Mouse (Mus musculus): ENCODE measurements around the gene Ampd3.

Gene Ampd3

DNA sequence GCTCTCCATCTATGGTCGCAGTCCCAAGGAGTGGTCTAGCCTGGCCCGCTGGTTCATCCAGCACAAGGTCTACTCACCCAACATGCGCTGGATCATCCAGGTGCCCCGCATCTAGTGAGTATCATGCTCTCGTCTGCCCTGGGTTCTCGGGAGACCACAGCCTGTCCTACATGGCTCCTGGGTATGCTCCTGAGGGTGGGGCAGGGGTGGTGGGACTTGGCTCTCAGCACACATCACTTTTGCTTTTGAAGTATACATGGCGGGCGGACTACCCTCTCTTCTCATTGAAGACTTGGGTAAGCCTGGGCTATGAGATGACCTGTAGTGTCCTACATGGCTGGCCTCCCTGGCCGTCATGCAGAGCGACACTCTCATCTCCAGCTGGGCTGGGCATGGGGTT is 35.1 kb downstream of the Ampd3 start:
- no peak for DNase-seq

DNA sequence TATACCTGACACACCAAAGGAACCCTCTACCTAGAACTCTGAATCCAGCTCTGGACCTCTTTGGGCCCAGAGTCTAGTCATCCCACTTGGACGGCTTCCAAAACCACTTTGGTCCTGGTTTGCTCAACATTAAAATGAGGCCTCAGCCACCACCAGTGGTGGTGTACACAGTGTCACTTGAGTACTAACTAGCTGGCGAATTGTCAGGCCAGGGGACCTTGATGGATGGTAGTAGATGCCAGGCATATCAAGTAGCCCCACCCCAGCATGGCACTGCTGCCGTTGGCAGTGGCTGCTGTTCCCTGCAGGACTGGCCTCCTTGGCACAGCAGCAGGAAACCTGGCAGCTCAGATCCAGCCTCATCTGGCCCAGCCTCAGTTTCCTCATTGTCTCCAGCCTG is 36.3 kb downstream of the Ampd3 start:
- DNase-seq, result peak; percentile 27

DNA sequence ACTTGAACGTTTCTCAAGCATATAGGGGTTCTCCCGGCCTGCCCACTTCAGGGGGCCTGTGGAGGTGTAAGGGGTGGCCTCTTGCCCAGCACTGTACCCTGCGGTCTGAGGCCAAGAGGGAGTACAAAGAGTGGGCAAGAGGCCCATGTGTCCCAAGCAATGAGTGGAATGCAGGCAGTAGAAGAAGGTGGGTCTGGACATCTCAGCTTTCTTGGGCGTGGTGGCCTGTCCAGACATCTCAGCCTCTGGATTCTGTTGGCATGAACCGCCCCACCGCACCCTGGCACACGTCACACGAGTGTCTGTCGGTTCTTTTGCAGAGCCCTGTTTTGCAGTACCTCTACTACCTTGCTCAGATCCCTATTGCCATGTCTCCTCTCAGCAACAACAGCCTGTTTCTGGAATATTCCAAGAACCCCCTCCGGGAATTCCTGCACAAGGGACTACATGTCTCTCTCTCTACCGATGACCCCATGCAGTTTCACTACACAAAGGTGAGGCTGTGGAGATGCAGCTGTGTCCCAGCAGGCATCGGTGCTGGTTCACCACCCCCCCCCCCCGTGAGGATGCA is 39.5 kb downstream of the Ampd3 start:
- peak; percentile 17 for DNase-seq

DNA sequence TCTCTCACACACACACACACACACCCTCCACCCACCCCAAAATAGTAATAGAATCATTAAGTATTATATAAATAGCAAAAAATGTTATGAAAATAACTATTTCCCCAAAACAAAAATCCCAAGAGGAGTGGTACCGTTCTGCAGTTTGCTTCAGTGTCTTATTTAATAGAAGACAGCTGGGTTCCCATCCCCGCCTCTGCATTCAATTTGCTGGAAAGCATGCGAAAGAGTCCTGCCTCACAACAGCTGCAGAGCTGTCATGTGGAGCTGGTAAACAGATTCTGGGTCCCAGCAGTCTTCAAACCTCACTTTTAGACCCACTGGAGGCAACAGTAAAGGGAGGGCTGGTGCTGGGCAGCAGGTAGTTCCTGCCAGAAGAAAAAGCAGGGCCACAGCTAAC is 41.0 kb downstream of the Ampd3 start:
- DNase-seq, result peak; percentile 55

DNA sequence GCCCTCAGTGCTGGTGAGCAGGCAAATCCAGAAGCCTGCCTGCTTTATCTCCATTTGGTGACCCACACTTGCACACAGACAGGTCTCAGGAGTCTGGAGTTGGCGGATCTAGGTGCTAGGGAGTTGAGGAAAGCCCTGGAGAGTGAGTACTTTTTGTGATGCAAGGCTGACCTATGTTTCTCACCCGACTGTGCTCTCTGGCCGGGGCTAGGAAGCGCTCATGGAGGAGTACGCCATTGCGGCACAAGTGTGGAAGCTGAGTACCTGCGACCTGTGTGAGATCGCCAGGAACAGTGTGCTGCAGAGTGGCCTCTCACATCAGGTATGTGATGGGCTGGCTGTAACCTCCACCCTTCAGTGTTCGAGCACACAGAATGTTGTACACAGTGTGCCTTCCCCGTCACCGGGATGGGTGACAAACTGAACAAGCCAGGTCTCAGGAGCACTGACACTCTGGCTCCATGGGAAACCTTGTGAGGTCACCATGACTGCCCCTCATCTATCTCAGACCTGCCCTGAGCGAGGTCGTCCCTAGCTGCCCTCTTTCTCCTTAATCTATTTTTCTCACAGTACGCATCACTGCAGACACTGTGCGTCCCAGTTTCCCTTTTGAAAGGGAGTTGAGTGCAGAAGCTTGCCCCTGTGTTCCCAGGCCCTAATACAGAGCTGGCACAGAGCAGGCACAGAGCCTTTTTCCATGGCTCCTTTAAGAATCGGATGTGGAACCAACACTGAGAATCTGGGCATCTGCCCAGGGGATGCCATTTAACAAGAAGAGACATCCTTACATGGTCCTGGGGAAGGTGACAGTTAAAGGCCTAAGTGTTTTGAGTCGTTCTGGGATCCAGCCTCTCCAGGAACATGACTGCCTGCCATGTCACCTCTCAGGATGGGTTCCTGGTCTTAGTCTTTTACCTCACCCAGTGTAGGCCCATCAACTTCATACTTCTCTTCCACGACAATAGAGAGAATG is 41.9 kb downstream of the Ampd3 start:
- DNase-seq, result no peak

DNA sequence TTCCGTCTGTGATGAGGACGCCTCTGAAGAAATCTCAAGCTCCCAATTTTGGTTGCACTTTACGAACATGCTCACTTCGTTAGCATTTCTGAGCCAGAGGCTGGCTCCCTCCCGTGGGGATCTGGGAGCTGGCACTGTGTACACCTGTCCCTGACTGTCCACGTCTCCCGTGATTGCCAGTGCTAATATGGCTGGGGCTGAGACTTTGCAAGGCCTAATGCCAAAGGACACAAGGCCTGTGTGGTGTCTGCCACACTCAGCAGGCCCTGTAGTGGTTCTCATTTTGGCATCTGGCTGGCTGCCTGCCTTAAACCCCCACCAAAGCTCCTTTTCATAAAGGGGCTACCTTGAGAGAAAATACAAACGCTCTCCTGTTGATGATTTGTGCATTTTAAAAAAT is 43.0 kb downstream of the Ampd3 start:
- DNase-seq, result no peak

DNA sequence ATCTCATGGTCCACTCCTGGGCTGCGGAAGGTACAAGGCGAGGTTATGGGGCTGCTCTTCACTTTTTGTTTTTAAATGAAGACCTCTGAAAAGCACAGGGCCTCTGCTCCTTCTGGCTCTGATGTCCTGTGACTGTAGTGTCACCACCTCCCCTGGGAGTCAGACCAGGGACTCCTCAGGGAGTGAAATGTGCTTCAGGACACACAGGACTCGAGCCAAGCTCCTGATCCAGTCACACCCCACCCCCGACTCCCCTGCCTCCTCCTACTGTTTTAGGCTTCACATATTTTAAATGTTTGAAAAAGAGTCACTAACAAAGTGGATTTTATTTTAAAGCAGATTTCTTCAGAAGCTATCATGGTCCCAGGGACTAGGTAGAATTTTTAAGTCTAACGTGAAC is 43.5 kb downstream of the Ampd3 start:
- DNase-seq, result no peak

DNA sequence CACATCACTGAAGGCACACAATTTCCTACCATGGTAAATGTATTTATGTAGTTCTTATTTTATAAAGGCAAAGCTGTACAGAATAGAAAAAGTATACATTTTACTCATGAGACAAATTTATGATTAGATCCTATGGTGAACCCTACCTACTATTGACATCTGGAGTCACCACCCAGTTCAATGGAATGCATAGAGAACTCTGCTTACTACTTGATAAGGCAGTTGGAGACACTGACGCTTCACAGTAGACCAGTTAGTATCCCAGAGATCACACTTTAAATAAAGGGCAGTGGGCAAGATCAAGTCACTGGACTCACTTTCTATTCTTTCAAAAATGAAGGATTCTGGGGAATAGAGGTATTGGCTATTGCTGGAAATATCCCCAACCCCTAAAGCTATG is 46.0 kb downstream of the Ampd3 start:
- DNase-seq, result no peak

DNA sequence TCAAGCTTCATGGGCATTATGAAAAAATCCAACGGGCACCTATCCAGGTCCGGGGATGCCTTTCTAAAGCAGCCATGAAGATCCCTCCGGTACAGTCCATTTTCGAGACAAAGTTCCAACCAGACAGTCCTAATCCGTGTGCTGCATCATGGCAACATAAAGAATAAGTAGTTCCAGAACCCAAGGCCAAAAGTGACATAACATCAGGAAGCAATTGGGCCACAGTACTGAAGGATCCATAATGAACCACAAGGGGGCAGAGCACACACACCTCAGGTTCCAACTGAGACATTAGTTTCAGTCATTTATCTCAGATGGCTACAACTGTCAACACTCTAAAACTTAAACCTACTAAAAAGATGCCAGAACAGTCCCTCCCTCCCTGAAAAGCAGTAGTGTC is 48.0 kb downstream of the Ampd3 start:
- DNase-seq, result peak; percentile 69

DNA sequence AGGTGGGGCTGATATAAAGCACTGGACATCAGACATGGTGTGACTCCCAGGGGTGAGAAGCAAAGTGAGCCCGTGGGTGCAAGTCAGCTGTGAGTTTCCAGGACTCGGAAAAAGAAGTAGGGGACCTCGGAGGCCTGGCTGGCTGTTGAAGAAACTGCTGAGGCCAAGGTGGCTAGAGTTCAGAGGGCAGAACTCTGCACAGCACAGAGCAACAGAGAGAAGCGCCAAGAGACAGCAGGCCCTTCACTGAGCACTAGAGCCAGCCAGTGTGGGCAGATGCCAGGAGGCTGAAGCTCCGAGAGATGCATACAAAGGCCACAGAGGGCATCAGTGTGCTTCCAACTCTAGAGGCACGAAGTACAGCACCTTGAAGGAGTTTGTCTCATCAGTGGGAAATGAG is 50.2 kb downstream of the Ampd3 start:
- DNase-seq, result peak; percentile 41

DNA sequence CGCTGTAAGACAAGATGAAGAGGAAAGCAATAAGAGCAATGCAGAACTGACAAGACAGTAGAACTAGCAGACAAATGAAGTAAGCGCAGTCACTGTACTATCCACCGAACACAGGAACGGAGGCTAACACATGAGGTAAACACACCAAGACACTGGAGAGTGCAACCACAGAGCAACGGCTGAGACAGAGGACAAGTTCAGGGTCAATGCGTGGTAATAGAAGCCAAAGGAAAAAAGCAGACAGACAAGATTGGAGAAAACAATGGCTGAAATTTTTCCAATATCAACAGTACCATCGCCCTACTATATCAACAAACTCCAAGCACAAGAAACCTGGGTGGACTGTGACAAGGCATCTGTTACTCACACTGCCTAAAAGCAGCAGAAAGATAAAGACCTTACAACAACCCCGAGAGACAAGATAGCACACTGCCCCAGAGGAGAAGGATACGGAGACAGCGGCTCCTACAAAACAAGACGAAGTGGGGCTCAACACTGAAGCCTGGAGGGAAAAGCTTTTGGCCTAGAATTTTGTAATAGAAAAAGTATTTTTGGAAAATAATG is 50.9 kb downstream of the Ampd3 start:
- DNase-seq, result no peak

DNA sequence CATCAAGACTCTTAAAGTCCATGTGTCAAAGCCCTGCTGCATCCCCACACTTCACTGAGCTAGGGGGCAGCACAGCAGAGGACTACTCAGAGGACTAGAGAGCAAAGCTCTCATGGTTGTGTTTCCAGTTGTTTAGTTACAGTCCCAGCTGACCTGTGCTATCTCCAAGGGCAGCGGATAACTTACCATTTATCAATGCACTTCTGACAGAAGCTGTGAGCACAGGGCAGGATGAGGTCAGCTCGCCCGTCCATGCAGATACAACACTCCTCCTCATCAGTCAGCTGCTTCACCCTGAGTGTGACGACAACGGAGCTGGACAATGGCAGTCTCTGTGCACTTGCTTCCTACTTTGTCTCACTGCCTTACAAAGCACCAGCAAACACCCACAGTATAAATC is 53.1 kb downstream of the Ampd3 start:
- DNase-seq, result peak; percentile 48

DNA sequence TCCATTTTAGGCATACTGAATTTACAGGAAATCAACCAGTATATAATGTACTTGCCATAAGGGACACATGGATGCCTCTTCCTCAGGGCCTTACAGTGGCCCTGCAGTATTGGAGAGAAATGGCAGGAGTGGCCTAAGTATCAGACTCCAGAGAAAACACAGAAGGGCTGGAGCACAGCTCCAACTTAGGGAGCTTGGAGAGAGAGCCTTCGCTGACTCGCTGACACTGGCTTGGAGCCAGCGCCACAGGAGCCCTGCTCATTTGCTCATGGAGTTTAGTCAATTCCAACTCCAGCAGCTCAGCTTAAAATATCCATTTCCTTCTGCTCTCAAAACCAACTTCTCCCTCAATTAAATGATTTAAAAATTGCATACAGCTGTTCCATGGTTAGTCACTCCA is 53.6 kb downstream of the Ampd3 start:
- peak; percentile 72 for DNase-seq

DNA sequence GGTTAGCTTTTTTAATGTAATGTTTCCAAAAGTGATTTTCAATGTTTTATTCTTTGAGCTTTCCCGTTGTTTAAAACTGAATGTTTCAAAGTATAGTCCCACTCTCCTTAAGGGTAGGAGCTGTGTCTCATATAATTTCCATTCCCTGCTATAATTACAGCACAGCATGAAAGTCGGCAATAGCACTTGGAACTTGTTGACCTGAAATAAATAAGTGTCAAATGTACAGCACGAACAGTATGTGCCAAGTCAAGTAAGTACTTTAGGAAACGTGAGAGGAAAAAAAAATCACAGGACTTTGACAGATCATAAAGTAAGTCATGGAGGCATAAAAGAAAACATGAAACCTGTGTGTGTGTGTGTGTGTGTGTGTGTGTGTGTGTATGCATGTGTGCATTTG is 54.0 kb downstream of the Ampd3 start:
- no peak for DNase-seq

DNA sequence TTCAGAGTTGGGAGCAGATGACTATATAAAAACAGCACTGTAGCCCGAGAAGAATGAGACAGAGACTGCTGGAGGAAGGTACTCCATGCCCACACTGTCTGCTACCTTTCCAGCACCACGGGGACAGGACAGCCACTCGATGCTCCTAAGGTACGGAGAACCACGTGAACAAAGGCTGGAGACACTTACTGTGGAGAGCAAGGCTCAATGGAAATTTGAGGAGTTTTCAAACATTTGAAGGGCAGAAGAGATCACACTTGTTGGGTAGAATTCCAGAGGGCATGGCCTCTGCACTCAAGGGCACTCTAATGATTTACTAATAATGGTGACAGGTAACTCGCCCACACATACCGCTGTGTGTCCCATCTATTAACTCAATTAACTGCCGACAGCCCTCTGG is 55.1 kb downstream of the Ampd3 start:
- DNase-seq, result no peak

DNA sequence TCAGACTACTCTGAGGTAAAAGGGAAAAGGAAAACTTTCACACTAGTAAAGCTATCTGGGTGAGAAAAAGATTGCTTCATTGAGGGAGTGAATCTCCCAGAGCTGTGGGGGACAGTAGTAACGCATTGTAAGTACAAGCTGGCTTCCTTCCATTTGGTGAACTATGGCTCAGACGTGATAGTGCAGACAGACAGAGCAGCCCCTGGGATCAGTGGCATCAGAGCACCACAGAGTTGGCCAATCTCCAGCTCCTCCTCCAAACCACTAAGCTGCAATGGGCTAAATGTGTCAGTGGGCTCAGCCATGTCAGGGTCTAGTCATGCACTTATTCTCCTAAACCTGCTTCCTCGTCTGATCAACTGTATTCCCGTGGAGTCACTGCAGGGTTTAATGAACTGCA is 55.6 kb downstream of the Ampd3 start:
- no peak for DNase-seq

DNA sequence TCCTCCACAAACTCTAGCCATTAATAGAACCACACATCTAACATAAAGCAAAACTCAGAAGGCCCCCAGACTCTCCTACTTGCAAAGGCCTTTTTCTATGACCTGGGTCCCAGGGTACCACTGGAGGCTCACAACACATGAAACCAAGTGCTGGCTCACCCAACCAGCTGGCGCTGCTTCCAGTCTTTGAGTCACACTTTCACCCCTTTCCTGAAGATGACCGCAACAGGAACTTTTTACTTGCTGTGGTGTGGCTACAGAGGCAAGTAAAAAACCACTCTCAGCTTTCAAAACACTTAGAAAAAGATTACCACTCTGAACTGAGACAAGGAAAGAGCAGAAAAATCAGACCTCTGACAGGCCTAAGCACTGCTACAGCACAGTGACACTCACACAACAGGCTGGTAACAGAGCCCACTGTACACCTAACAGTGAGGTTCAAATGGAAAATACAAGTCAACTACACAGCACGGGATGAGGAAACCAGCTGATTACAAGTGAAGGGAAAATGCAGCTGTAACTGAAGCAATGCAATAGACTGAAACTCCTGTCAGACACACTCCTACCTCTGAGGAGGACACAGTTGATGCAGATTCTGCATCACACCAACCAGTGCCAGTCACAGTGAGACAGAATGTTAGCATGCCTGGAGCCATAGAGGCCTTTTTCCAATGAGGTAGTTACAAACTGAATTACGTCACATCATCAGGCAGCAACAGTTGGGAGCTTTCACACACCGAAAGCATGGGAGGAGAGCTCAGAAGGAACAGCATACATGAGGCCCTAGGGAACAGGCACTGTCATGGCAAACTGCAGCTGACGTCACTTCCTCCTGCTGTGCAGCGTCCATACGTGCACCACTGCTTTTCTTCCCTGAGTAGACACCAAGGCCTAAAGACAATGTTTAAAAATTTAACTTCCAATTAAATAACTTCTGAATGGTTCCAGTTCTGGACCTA is 56.3 kb downstream of the Ampd3 start:
- no peak for DNase-seq

DNA sequence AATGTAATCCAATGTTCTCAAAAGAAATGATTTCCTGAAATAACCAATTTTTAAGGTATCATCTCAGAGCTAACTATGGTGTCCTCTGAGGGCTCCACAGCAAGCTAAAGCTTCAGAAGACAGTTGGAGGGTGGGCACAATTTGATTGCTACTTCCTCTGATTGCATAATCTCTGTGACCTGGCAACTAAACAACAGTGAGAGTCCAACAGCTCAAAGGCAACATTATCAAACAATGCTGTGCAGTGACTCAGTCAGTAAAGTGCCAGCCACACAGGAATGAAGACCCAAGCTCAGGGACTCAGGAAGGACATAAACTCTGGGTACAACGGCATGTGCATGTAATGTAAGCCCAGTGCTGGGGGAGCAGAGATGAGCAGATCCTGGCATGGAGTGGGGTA is 65.0 kb downstream of the Ampd3 start:
- no peak for DNase-seq

DNA sequence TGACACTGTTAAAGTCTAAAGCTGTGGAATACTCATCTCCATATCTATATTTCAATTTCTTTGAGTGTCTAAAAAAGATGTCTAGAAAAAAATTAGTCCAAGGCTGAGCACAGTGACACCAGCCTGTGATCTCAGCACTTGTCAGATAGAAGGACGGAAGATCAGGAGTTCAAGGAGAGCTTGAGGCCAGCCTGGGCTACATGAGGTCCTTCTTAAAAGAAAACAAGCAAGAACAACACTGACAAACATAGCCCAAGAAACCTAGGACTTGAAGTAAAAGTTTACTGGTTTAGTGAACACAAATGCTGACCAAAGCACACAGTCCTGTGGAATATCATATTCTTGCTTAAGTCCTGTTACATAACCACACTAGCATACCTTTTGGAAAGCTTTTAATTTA is 66.0 kb downstream of the Ampd3 start:
- DNase-seq, result no peak

DNA sequence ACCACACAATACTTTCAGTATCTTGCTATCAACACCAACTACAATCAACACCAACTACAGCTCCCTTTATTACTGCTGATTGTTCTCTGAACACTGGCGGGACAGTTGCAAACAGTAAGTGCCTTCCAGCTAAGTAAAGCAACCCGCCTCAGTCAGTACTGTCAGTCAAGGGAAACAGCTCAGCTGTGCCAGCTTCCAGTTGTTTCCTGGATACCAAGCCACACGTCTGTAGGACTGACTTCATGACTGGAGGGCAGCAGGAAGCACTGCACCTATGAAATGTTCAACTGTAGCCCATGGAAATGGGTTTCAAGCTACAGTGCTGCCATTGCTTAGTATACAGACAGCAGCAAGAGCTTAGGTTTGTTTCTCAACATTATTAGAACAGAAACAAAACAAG is 66.5 kb downstream of the Ampd3 start:
- DNase-seq, result no peak

DNA sequence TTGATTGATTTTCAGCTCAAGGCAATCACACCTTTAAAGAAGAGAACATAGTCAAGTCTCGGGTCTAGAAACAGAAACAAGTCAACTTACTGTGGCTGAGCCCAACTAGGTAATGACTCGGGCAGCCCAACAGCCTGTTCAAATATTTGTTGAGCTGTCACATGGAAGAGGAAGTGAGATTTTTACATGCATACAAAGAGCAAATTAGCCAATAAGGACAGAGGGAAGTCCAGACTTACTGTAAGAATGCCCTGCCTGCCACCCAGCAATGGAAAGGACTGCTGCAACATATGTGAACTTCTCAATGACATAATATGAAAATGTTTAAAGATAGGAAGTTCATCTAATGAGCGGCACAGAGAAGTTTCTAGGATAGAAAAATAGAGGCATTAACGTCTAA is 72.3 kb downstream of the Ampd3 start:
- DNase-seq, result no peak

DNA sequence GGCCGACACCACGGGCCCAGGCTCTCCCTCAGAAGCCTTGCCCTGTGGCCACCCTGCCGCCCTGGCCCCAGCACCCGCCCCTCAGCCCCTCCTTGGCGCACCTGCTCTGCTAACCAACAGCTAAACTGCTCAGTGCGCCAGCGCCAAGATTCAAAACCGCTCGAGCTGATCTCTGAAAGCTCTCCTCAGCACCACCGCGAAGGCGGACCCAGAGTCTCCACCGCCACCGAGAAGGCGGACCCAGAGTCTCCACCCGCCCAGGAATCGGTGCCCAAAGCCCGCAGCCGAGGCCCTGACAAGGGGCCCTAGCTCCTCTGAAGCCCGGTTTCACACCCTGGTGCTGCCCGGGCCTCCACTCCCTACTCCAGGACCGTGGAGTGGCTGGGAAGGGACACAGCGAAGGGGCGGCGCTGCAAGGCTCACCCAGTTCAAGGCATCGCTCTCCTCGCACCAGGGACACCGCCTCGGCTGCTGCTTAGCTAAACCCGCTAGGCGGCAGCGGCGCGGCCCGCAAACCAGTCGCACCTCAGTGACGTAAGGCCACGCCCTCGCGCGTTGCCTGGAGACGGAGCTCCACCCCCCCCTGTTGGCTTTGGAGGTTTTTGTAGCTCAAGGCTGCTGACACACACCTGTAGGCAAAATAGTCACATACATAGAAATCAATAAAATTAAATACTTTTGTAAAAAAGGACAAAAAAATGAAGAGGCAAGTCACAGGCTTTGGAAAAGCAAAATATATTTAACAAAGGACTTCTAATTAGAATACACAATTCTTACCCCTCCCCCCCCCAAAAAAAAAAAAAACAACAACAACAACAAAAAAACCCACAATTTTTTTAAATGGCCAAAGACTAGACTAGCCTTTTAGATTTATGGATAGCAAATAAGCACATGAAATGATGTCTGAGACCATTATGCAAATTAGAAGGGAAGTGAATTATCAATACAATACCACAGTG is 76.2 kb downstream of the Ampd3 start, which contains the start of gene Rnf141:
Gene Rnf141, minus strand, starts transcription at position 542 of the 959 bp plus-strand sequence.
- DNase-seq, result peak; percentile 97

All from kidney, postnatal 10 days (tissue).